Mouse (Mus musculus): ENCODE results near the gene Pcdh18. TPM values are rescaled to one million over a fixed set of nuclear protein-coding genes. Genes with fewer than 3 reads are reported as not detected.

Pcdh18 gene
- total and polyA plus RNA-seq, 3 experiments: not detected

- no peak for TF ChIP-seq KAT2A (IDR thresholded peaks at IDR 0.05; ENCODE audit: insufficient replicate concordance, low read length)
These were observed 7.4 kb downstream of the Pcdh18 start (continued) for GRCm38 (mm10) chr3:49749491-49750284.

- in situ Hi-C loops (cut with MboI; ENCODE audit: low pct_ligation_motif_present, low pct_unique_long_range_greater_than_20kb, low sequenced_read_pairs): no loop called here
- TF ChIP-seq ELF1 (IDR thresholded peaks at IDR 0.05; ENCODE audit: low read depth, low read length): no peak
- TF ChIP-seq NELFE (IDR thresholded peaks at IDR 0.05; ENCODE audit: low read depth, low read length): no peak
- TF ChIP-seq ZMIZ1 (IDR thresholded peaks at IDR 0.05; ENCODE audit: low read depth, low read length): no peak
- TF ChIP-seq SIN3A (IDR thresholded peaks at IDR 0.05; ENCODE audit: low read length): no peak
- no peak for TF ChIP-seq JUN (IDR thresholded peaks at IDR 0.05; ENCODE audit: insufficient read depth, low read depth, low read length)
- no peak for TF ChIP-seq GABPA (IDR thresholded peaks at IDR 0.05; ENCODE audit: insufficient replicate concordance, low read depth, low read length)
- TF ChIP-seq USF1 (IDR thresholded peaks at IDR 0.05; ENCODE audit: low read depth, low read length): no peak
- no peak for TF ChIP-seq RCOR1 (conservative IDR thresholded peaks at IDR 0.05; ENCODE audit: low read depth, low read length)
- TF ChIP-seq EP300 (IDR thresholded peaks at IDR 0.05; ENCODE audit: low read length): no peak
- no peak for TF ChIP-seq TCF12 (IDR thresholded peaks at IDR 0.05; ENCODE audit: low read depth, low read length)
- no peak for TF ChIP-seq E2F4 (IDR thresholded peaks at IDR 0.05; ENCODE audit: insufficient replicate concordance, low read depth, low read length)
- no peak for TF ChIP-seq CTCF (conservative IDR thresholded peaks at IDR 0.05 in 1 of 2, IDR thresholded peaks at IDR 0.05 in 1 of 2; ENCODE audit: low read depth in 2 of 2, low read length in 2 of 2)
- TF ChIP-seq JUND (conservative IDR thresholded peaks at IDR 0.05; ENCODE audit: low read depth, low read length): no peak
- no peak for TF ChIP-seq ZKSCAN1 (IDR thresholded peaks at IDR 0.05; ENCODE audit: borderline replicate concordance, low read depth, low read length)
- no peak for TF ChIP-seq MXI1 (IDR thresholded peaks at IDR 0.05; ENCODE audit: low read depth, low read length)
- no peak for TF ChIP-seq ZNF384 (IDR thresholded peaks at IDR 0.05; ENCODE audit: low read depth, low read length)
These were observed 9.1 kb downstream of the Pcdh18 start for GRCm38 (mm10) chr3:49748054-49748453.

GRCm38 (mm10) chr3:49739061-49739460, 18.1 kb downstream of the Pcdh18 start:
- H3K4me3 ChIP-seq (replicated peaks in 1 of 3; ENCODE audit: low read depth in 2 of 3, low read length in 2 of 3, poor library complexity in 1 of 3): no peak overlapping the region
- H3K4me2 ChIP-seq (ENCODE audit: insufficient read depth, low read depth, poor library complexity, severe bottlenecking): no peak overlapping the region
- no peaks in the 10 kb centered on the region for H3K79me2 ChIP-seq (replicated peaks; ENCODE audit: control insufficient read depth, extremely low read depth, insufficient read depth, poor library complexity, severe bottlenecking)
- dilution Hi-C loops (cut with MboI; ENCODE audit: extremely low pct_ligation_motif_present, extremely low pct_unique_long_range_greater_than_20kb, low sequenced_read_pairs) (no loop called here), in situ Hi-C loops (cut with MboI; ENCODE audit: low pct_ligation_motif_present, low pct_unique_long_range_greater_than_20kb, low sequenced_read_pairs) (no loop called here)
- H3K4me1 ChIP-seq (ENCODE audit: control insufficient read depth in 1 of 2, insufficient read depth in 2 of 2): no peaks in the 10 kb centered on the region
- no peak for DNase-seq (ENCODE audit: extremely low read depth)
- peaks cover 37% of the 10 kb centered on the region for H3K9me3 ChIP-seq (replicated peaks; ENCODE audit: low read length)
- TF ChIP-seq ETS1 (conservative IDR thresholded peaks at IDR 0.05; ENCODE audit: low read depth, low read length) (no peak), USF1 (IDR thresholded peaks at IDR 0.05; ENCODE audit: low read depth, low read length) (no peak), MAFK (IDR thresholded peaks at IDR 0.05; ENCODE audit: insufficient replicate concordance, low read length) (no peak), NRF1 (IDR thresholded peaks at IDR 0.05; ENCODE audit: low read depth, low read length) (no peak), MYC (IDR thresholded peaks at IDR 0.05; ENCODE audit: low read depth, low read length) (no peak), SIN3A (IDR thresholded peaks at IDR 0.05; ENCODE audit: low read length) (no peak), E2F4 (IDR thresholded peaks at IDR 0.05; ENCODE audit: insufficient replicate concordance, low read depth, low read length) (no peak), TCF12 (IDR thresholded peaks at IDR 0.05; ENCODE audit: low read depth, low read length) (no peak), ZC3H11A (IDR thresholded peaks at IDR 0.05; ENCODE audit: low read depth, low read length) (no peak), POLR2AphosphoS2 (IDR thresholded peaks at IDR 0.05; ENCODE audit: low read depth, low read length) (no peak), SMC3 (IDR thresholded peaks at IDR 0.05; ENCODE audit: low read depth, low read length) (no peak), BHLHE40 (IDR thresholded peaks at IDR 0.05; ENCODE audit: low read depth, low read length) (no peak), POLR2A (IDR thresholded peaks at IDR 0.05; ENCODE audit: low read depth, low read length) (no peak), MAZ (IDR thresholded peaks at IDR 0.05; ENCODE audit: low read depth, low read length) (no peak), ZKSCAN1 (IDR thresholded peaks at IDR 0.05; ENCODE audit: borderline replicate concordance, low read depth, low read length) (no peak), MAX (IDR thresholded peaks at IDR 0.05; ENCODE audit: low read length) (no peak), ELF1 (IDR thresholded peaks at IDR 0.05; ENCODE audit: low read depth, low read length) (no peak), JUN (IDR thresholded peaks at IDR 0.05; ENCODE audit: insufficient read depth, low read depth, low read length) (no peak), JUND (conservative IDR thresholded peaks at IDR 0.05; ENCODE audit: low read depth, low read length) (no peak)
- no peak overlapping the region for H3K9ac ChIP-seq (ENCODE audit: insufficient read depth, low read depth)
- H3K27ac ChIP-seq (ENCODE audit: insufficient read depth, low read depth): no peak overlapping the region
- no peaks in the 10 kb centered on the region for H3K27me3 ChIP-seq (replicated peaks)
- no peaks in the 10 kb centered on the region for H3K36me3 ChIP-seq (replicated peaks in 1 of 2; ENCODE audit: control insufficient read depth in 1 of 2, insufficient read depth in 1 of 2, low read length in 1 of 2)

More at GRCm38 (mm10) chr3:49748054-49748453, 9.1 kb downstream of the Pcdh18 start:
- no peak for DNase-seq (ENCODE audit: extremely low read depth)
- dilution Hi-C loops (cut with MboI; ENCODE audit: extremely low pct_ligation_motif_present, extremely low pct_unique_long_range_greater_than_20kb, low sequenced_read_pairs): no loop called here
- no peak overlapping the region for H3K9ac ChIP-seq (ENCODE audit: insufficient read depth, low read depth)
- H3K27ac ChIP-seq (ENCODE audit: insufficient read depth, low read depth): no peak overlapping the region
- no peak overlapping the region for H3K4me2 ChIP-seq (ENCODE audit: insufficient read depth, low read depth, poor library complexity, severe bottlenecking)
- H3K9me3 ChIP-seq (replicated peaks; ENCODE audit: low read length): peaks cover 54% of the 10 kb centered on the region
- no peaks in the 10 kb centered on the region for H3K79me2 ChIP-seq (replicated peaks; ENCODE audit: control insufficient read depth, extremely low read depth, insufficient read depth, poor library complexity, severe bottlenecking)
- H3K27me3 ChIP-seq (replicated peaks): no peaks in the 10 kb centered on the region
- no peak overlapping the region for H3K4me3 ChIP-seq (replicated peaks in 1 of 3; ENCODE audit: low read depth in 2 of 3, low read length in 2 of 3, poor library complexity in 1 of 3)
- H3K36me3 ChIP-seq (replicated peaks in 1 of 2; ENCODE audit: control insufficient read depth in 1 of 2, insufficient read depth in 1 of 2, low read length in 1 of 2): no peaks in the 10 kb centered on the region
- H3K4me1 ChIP-seq (ENCODE audit: control insufficient read depth in 1 of 2, insufficient read depth in 2 of 2): no peaks in the 10 kb centered on the region

All from CH12.LX (cell line).